Mouse (Mus musculus): ENCODE measurements at regions not wholly inside any gene's neighbourhood (a gene's known extent, or its start where the extent isn't known, plus 50 kb on each side); places are given as distances from the start of the nearest gene placed in this dataset.

DNA sequence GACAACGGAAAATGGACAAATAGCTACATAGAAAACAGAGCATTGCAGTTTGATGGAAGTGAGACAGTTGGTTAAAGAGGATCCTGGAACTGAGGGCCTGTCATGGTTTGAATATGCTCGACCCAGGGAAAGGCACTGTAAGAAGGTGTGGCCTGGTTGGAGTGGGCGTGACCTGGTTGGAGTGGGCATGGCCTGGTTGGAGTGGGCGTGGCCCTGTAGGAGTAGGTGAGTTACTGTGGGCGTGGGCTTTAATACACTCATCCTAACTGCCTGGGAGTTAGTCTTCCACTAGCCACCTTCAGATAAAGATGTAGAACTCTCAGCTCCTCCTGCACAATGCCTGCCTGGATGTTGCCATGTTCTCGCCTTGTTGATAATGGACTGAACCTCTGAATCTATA lies 126.8 kb upstream of the Tbx3 start:
- intact Hi-C loops (cut with DNase I), result no loop called here
- DNase-seq, result no peak

DNA sequence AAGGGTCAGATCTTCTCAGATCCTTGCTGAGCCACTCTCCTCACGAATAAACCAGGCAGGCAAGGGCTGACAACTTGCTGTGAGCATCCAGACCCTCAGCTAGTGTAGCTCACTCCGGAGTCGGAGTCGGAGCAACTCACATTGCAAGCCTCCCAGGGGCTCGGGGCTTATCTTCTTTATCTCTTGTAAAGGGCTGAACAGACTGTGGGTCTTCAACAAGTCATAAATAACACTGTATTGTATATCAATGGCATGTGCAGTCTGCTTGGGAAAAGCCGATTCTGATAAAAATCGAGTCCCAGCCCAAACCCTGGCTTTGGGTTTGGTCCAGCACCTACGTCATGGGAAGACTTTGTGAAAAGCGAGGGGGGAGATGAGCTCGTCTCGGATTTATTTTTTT lies 125.8 kb upstream of the Tbx3 start:
- DNase-seq, result peak; percentile 22 to 30
- intact Hi-C loops (cut with DNase I), result no loop called here

DNA sequence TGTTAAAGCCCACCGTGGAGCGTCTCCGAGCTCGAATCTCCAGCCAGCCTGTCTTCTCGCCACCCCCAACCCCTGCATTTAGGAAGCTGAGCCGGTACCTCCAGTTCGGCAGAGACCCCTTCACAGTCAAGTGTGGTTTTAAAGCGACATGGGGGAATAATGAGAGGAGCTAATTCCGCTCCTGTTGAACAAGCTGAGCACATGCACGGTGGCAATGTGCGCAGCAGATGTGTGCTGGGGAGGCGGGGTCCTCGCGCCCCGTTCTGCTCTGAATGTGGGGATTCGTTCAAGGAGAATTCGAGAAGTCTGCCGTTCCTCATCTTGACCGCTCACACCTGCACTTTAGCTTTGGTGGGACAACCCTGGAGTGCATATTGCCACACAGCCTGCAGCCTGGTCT lies 123.4 kb upstream of the Tbx3 start:
- DNase-seq, result no peak
- intact Hi-C loops (cut with DNase I), result no loop called here

DNA sequence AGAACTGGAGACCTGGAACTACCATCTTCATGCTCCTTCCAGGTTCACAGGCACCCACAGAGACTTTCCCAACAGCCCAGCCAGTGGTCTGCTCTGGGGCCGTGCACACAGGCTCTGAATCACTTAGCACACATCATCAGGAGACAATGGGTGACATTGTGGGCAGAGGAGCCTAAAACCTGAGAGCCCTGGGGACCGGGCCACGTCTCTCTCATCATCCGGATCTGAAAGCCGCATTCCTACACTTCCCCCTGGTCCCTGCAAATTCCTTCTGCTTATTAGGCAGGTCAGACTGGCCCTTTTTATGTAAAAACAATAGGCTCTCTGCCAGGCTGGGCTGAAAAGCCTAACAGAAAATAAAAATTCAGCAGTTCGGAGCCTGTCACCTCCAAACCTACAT lies 119.6 kb upstream of the Tbx3 start:
- intact Hi-C loops (cut with DNase I), result no loop called here
- DNase-seq, result no peak

DNA sequence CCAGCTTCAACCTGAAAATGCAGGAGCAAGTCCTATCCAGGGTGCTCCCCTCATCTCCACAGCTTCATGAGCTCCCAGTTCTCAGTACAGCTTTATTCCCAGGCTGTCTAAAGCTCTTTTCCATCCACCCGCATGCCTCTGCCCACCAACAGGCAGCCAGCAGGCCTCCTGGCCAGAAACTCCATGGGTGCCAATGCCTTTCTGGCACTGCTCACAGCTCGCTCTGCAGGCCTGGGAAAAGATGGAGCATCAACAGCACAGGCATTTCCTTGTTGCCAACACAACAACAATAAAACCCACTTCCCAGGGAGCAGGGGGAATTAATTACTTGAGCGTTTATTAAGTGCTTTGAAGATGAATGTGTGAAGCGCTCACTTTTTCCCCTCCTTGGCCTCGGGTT lies 117.0 kb upstream of the Tbx3 start:
- intact Hi-C loops (cut with DNase I), result no loop called here
- DNase-seq, result no peak

DNA sequence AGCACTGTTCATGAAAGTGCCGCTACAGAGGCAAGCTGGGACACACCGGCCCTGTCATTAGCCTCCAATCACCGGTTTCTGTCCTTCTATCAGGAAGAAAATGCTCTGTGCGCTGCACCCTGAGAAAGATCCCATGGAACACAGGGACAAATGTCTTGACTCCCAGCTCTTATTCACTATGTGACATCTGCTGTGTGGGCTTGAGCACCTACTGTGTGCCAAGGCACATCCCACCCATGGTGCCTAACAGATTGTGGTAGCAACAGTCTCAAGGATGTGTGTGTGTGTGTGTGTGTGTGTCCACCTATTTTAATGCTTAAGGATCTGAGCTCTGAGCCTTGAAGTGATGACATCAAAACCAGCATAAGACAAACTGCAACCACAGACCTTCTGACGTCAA lies 113.4 kb upstream of the Tbx3 start:
- no peak for DNase-seq
- intact Hi-C loops (cut with DNase I), result no loop called here

DNA sequence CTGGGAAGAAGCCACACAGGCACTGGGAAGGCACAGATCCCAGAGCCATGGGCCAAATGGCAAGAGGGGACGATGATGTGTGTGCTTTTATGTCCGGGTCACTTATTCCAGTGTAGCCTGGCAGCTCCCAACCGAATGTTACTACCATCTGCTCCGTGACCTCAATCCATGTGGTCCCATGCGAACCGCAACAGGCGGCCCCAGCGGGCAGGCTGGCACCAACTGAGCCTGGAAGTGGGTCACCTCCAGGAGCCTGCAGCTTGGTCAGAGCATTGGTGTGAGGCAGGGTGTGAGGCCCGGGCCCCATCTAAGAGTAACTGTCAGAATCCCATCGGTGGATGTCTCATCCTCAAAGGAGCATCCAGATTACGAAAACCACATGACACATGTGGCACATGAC lies 110.8 kb upstream of the Tbx3 start:
- intact Hi-C loops (cut with DNase I), result no loop called here
- DNase-seq, result no peak

DNA sequence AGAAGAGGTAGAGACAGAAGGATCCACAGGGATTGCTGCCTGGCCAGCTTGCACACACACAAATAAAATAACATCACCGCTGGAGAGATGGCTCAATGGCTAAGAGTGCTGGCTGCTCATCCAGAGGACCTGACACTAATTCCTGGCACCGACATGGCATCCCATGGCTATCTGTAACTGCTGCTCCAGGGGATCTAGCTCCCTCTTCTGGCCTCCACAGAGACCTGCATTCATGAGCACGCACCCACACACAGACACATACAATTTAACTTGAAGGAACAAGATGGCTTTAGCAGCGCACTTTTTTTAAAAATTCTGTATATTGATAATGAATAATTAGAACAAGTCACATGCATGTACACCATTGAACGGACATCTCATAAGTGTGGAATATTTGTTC lies 110.1 kb upstream of the Tbx3 start:
- intact Hi-C loops (cut with DNase I), result no loop called here
- DNase-seq, result no peak

DNA sequence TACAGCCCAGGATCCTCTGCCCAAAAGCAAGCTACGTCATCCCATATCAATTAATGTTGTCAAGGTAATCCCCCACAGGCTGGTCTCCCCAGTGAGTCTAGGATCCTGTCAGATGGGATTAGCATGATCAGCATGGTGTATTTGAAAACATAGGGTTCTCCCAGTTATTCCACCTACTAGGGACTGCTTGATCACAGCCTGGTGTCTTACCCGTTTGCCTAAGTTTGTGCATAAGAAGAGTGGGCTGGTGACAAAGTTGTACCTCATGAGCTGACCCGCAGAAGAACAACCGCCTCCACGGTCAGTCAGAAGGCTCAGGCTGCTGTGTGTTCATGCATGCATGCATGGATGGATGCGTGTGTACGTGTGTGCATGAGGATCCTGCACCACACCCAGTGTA lies 108.9 kb upstream of the Tbx3 start:
- intact Hi-C loops (cut with DNase I), result no loop called here
- DNase-seq, result no peak

DNA sequence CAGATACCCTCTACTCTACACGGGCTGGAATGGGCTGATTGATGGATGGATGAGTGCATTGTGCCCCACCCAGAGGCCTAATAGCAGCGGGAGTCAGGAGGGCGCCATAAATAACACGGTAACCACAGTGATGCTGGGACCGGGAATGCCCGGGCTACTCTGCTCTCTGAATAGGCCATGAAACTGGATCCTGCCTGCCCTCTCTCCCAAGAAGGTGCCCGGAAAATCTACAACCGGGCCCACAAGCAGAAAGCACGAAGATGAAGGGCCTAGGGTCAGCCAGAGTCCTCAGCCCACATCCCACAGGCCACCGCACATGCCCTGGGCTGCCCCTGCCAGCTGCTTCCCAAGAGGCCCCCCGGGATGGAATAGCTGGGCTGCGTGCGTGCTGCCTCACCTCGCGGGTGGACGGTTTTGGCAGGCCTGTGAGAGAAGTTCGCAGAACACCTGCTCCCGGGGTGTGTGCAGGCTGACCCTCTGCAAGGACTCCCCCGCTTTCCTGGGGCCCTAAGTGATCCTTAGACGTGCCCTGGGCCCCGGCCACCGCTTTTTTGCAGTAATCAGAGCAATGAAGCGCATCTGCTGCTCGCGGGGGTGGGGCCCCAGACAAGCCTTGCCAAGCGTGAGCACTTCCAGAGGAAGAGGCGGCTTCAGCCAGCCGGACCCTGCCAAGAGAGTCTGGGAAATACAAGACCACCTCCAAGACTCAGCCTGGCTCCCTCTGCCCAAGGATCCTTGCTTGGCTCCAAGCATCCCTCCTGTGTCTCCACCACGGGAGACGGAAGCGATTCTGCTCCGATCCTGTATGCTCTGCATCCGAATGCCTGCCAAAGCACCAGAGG lies 106.7 kb upstream of the Tbx3 start:
- DNase-seq, result peak in 1 of 2 experiments; percentile 20
- intact Hi-C loops (cut with DNase I), result no loop called here

DNA sequence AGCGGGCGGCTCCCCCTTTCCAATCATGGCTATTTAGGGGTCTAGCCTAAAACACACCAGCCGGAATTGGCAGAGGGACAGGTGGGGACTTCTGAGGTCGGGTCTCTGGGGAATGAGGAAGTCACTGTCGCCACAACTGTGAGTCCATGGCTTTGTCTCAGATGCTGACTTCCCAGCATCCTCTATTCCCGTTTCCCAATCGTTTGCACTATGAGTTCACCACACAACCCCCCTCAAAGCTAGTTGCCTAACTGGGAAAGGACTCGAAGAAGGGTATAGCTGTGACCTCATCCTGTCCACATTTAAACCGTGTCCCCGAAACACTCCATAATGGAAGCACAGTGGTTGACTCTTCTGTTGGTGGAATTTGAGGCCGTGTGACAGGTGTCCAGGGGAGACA lies 102.8 kb upstream of the Tbx3 start:
- intact Hi-C loops (cut with DNase I), result no loop called here

DNA sequence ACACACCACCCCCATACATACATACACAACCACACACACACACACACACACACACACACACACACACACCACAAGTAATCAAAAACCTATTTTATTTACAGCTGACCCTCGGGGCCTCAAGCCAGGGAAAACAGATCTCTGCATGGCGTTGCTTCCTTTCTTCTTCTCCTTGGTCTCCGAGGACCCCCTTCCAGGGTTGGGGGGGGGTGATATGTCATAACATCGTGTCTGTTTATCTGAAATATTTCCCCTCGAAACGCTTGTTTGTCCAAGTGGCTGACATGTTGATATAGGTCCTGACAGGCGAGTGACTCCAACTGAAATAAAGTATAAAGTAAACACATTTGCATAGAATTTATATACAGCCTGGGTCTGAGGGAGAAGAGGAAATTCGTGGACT lies 100.4 kb upstream of the Tbx3 start:
- intact Hi-C loops (cut with DNase I), result no loop called here
- no peak for DNase-seq

More for the DNA sequence above, 102.8 kb upstream of the Tbx3 start:
- no peak for DNase-seq

DNA sequence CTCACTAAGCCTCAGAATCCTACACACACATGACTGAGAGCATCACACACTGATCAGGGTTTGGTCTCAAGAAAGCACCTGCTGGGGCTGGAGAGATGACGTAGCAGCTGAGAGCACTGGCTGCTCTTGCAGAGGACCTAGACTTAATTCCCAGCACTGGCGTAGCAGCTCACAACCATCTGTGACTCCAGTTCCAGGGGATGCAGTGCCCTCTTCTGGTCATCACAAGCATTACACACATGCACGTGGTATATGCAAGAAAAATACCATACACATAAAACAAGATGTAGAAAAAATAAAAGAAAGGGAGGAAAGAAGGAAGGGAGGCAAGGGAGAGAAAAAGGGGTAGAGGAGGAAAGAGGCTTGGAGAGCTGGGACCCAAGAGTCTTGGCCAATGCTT lies 98.8 kb upstream of the Tbx3 start:
- DNase-seq, result no peak
- intact Hi-C loops (cut with DNase I), result no loop called here

DNA sequence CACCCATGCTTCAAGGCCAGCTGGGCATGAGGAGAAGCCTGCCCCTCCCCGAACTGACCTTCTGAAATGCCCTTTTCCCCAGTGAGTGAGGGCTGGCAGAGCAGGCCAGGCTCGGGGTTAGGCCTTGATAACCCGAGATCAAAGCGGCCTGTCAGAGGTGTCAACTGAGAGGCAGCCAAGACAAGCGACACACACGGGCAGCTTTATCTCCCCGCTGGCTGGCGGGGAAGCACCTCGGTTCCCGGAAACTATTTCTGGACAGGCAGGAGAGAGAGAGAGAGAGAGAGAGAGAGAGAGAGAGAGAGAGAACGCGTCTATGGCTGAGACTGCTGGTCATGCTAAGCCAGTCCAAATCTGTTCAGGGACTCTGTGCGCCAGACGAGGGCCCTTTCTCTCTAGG lies 95.3 kb upstream of the Tbx3 start:
- intact Hi-C loops (cut with DNase I), result no loop called here
- peak; percentile 87 to 90 for DNase-seq

DNA sequence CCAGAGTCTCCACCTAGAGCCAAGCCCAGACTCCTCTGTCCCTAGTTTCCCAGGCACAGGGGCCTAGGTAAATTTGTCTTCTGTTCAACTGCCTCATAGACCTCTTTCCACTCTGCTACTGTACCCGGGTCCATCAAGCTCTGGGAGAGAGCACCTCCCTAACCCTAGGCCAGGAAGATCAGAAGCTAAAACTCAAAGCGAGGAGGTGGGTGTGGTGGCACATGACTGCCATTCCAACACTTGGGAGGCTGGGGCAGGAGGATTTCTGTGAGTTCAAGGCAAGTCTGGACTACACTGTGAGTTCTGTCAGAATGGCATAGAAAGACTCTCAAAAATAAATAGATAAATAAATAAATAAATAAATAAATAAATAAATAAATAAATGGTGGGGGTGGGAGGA lies 91.2 kb upstream of the Tbx3 start:
- intact Hi-C loops (cut with DNase I), result no loop called here
- DNase-seq, result no peak

DNA sequence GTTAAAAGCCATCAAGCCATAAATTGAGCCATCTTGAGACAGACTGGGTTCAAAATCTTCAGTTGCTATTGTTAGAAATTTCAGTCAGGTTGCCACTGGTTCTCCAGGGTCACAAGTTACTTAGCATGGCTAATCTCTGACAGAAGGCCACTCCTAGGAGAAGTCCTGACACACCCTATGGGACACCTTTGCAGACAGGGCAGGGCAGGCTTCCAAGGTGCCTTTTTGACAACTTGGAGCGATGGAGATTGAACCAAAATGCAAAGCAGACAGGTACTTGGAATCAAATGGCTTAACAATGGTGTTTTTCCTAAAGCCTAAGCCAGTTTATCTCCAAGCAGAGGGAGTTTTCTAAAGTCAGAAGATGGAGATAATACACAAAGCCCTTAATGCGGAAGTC lies 90.7 kb upstream of the Tbx3 start:
- no peak for DNase-seq
- intact Hi-C loops (cut with DNase I), result no loop called here

DNA sequence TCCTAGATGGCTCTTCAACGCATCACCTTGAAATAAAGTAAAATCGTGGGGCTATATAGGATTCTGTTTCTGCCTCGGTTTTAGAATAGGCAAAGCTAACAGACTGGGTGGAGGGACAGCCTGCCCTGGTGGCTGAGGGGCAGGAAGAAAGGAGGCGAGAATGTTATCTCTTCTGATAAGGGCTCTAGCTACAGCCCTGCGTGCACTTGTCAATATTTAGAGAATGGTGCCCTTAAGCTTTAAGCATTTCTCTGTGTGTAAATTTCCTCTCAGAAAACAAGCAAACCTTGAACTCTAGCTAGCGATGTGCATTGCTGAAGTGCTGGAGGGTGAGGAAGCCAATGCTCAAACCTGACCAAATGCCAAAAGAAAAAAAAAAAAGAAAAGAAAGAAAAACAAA lies 90.1 kb upstream of the Tbx3 start:
- DNase-seq, result no peak
- intact Hi-C loops (cut with DNase I), result no loop called here

DNA sequence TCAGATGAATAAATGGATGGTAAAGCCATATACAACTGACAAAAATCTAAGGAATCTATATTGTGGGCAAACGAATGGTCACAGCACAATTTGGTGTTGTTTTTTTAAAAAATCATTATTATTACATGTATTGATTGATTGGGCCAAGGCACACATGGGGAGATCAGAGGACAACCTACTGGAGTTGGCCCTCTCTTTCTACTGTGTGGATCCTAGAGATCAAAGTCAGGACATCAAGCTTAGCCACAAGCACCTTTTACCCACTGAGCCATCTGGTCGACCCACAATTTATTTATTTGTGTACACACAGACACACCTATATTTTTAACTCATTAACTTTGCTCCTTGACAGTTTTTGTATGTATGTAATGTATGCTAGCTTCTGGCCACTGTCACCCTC lies 89.7 kb upstream of the Tbx3 start:
- intact Hi-C loops (cut with DNase I), result no loop called here
- no peak for DNase-seq

DNA sequence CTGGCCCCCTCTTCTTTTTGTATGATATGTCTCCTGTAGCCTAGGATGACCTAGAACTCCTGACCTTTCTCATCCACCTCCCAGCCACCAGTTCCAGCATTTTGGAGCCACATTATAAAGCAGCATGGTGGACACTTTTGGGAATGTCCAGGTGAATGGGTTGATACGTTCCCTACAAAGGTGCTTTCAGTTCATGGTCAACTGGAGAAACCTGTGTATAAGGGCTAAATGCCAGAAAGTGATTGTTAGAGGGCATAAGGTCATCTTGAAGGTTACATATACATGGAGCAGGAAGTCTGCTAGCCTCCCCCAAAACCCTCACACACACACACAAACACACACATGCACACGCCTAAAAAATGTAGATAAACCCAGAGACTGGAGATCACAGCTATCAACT lies 86.1 kb upstream of the Tbx3 start:
- intact Hi-C loops (cut with DNase I), result no loop called here
- no peak for DNase-seq

DNA sequence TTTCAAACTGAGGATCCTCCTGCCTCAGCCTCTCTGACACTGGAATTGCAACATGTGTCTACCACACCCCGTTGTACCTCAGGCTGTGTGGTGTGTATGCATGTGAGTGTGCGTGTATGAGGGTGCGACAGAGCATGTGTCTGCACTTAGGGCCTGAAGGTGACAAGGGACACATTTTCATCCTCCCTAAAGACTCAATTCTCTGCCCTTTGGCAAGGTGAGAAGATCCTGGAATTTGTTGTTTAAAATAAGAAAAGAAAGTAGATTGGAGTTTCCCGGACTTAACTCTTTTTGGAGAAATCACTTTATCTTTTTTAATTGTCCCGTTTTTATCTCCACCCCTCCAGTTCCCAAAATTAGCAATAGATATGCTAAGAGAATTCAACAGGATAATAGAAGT lies 85.6 kb upstream of the Tbx3 start:
- intact Hi-C loops (cut with DNase I), result no loop called here
- no peak for DNase-seq

DNA sequence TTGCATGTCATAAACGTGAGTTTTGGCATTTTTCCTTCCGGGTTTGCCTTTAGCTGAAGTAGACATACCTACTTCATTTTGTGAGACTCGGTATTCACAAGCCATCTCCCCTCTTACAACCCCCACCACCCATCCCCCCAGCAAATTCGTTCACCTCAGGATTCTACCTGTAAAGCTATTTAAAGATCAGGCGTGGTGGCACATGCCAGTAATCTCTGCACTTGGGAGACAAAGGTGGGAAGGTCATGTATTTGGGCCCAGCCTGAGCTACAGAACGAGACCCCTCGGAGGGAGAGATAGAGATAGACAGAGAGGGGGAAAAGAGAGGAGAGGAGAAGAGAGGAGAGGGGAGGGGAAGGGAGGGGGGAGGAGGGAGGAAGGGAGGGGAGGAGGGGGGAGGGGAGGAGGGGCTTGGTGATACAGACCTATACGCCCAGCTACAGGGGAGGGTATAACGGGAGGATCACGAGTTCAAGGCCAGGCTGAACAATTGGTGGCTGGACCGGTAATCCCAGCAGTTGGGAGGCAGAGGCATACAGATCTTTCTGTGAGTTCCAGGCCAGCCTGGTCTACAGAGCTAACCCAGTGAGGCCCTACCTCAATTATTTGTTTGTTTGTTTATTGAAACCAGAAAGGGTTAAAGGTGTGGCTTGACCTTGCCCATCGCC lies 83.9 kb upstream of the Tbx3 start:
- intact Hi-C loops (cut with DNase I), result no loop called here
- no peak for DNase-seq

DNA sequence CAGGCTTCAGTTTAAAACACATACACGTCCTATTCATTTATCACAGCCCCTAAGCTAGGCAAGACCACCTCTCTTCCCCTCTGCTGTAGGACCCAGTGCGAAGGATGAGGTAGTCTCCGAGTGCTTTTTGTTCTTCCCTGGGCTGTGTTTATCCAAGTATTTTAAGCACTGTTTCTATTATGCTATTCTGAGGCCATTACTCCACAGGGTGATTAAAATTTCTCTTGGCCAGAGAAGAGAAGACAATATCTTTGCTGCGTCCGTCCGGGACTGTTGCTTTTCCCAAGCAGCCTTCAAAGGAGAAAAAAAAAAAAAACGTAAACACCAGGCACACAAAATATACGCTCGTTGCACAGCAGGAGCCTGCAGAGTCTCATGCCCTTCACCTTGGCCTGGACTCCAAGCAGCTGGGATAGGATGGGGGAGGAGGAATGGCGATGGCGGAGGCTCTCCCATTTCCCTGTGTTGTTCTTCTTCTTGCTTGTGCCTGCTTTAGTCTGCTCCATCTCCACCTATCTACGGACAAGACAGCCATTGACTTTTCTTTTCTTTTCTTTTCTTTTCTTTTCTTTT lies 83.1 kb upstream of the Tbx3 start:
- intact Hi-C loops (cut with DNase I), result no loop called here
- DNase-seq, result no peak
